Mouse (Mus musculus) forebrain, embryonic 11.5 days (tissue): ENCODE measurements around the gene Klhl10. TPM values are rescaled to one million over a fixed set of nuclear protein-coding genes. Genes with fewer than 3 reads are reported as not detected.

Experiments
- ATAC-seq: fragments of 200-750 bp; cut with Nextera tagmentation; replicated peaks from 2 replicates; pipeline ENCODE4 v1.8.0; 2017; ENCODE audit warnings: moderate TSS enrichment; ENCODE audit not compliant: low FRiP score
- DNase-seq: peaks from one replicate; pipeline ENCODE4 v3.0.0-alpha.2; 2017; ENCODE audit warnings: low spot score
- H3K27ac ChIP-seq: fragments of 300-500 bp; sonication (generic); 2 replicates; pipeline ENCODE4 v1.5.1; 2014; ENCODE audit warnings: low read depth, low read length
- H3K27me3 ChIP-seq: fragments of 300-500 bp; sonication (generic); 2 replicates; pipeline ENCODE4 v1.6.1; 2014; ENCODE audit warnings: mild to moderate bottlenecking, low read length, mixed read lengths; ENCODE audit not compliant: control insufficient read depth, insufficient read depth
- H3K36me3 ChIP-seq: fragments of 300-500 bp; sonication (generic); 2 replicates; pipeline ENCODE4 v1.6.1; 2014; ENCODE audit warnings: mild to moderate bottlenecking, low read length, moderate library complexity, mixed read lengths; ENCODE audit not compliant: control insufficient read depth, insufficient read depth
- H3K4me1 ChIP-seq: fragments of 300-500 bp; sonication (generic); replicated peaks from 2 replicates; pipeline ENCODE4 v1.6.1; 2014; ENCODE audit warnings: low read length, mixed read lengths; ENCODE audit not compliant: control insufficient read depth, insufficient read depth
- H3K4me2 ChIP-seq: fragments of 300-500 bp; sonication (generic); 2 replicates; pipeline ENCODE4 v1.6.1; 2014; ENCODE audit warnings: low read depth, mild to moderate bottlenecking, low read length, moderate library complexity, mixed read lengths; ENCODE audit not compliant: severe bottlenecking
- H3K4me3 ChIP-seq: fragments of 300-500 bp; sonication (generic); 2 replicates; pipeline ENCODE4 v1.5.1; 2014; ENCODE audit warnings: low read depth, low read length
- H3K9ac ChIP-seq: fragments of 300-500 bp; sonication (generic); 2 replicates; pipeline ENCODE4 v1.6.1; 2014; ENCODE audit warnings: low read length
- H3K9me3 ChIP-seq: fragments of 300-500 bp; sonication (generic); 2 replicates; pipeline ENCODE4 v1.6.1; 2016; ENCODE audit warnings: low read length, mixed read lengths; ENCODE audit not compliant: control insufficient read depth
- WGBS: fragments of 180-500 bp; shearing (Covaris S2); extraction: QIAGEN DNeasy Blood & Tissue Kit; methylation state at CpG from one replicate; pipeline ENCODE4 v1.1.7; 2014; 5-methylcytosine and 5-hydroxymethylcytosine counted together
- polyA plus RNA-seq: library from polyadenylated mRNA; unstranded; fragments of >200 nt; fragmentation: Nextera tagmentation; extraction: Ambion mirVana; gene quantifications from 2 replicates; pipeline ENCODE4 v1.2.1, GENCODE M21; 2014

The Klhl10 gene
- polyA plus RNA-seq, 1 experiment from 2014 or later = 0.41 TPM

GRCm38 (mm10) chr11:100414021-100414913 is 27.4 kb upstream of the Klhl10 start, which contains the start of gene P3h4:
Gene P3h4, minus strand, starts transcription at chr11:100414836.
- peak within 1 kb of the TSS; percentile 10; the same call in 1 of the 2 replicates for H3K27ac ChIP-seq

DNA sequence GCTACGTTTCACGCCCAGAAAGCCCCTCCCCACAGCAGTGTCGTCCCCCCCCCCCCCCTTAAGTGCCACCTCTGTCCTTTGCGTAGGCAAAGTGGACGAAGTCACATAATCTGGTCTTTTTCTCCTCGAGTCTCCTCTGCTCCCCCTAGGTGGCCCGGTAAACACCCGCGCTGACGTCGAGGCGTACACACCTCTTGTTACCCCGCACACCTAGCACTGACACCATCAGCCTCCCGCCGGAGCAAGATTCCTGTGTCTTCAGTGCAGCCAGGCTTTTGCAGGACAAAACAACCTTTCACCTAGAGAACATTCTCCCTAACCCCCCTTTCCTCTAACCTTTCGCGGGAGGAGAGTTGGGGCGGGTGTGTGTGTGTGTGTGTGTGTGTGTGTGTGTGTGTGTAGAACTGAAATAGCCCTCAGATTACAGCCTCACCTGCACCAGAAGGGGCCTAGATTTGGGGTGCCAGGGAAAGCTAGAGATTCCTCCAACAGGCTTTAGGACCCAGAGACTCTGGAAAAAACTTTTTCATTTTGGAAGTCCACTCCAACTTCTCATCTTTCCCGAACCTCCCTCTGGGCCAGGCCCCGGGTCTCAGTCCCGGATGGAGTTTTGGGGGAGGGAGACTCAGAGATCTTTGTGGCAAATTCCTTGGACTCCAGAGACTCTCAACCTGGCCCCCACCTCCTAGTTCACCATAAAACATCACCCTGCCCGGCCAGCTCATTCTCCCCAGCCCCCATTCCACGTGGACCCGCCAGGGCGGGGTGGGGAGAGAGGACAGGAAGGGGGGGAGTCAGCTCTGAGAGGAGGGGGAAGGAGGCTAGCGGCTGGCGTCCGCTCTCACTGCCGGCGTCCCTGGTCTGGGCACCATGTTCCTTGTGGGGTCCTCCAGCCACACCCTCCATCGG is 26.5 kb upstream of the Klhl10 start, which contains the start of gene Fkbp10:
Fkbp10 (plus strand) TSS at position 784 of the 909 bp plus-strand sequence.
- WGBS = under 1% methylated on average over 31 of the region's 31 CpGs
- H3K9me3 ChIP-seq = no peaks in the 10 kb centered on the region
- DNase-seq = peak; percentile 74
- peak within 1 kb of the TSS; percentile 67 for H3K4me2 ChIP-seq
- peak within 1 kb of the TSS; percentile 69 for H3K9ac ChIP-seq
- no peaks in the 10 kb centered on the region for H3K36me3 ChIP-seq
- peaks cover 13% of the 10 kb centered on the region; the same call in 1 of the 2 replicates for H3K4me1 ChIP-seq
- peak within 1 kb of the TSS; percentile 57 for H3K4me3 ChIP-seq
- ATAC-seq = peak; percentile 36
- peak within 1 kb of the TSS; percentile 10; the same call in 1 of the 2 replicates for H3K27ac ChIP-seq
- H3K27me3 ChIP-seq = peaks cover 9% of the 10 kb centered on the region

More at GRCm38 (mm10) chr11:100414021-100414913, 27.4 kb upstream of the Klhl10 start, which contains the start of gene P3h4:
- 2% methylated on average over 86 of the region's 93 CpGs for WGBS
- Histone ChIP-seq H3K4me2 (peak within 1 kb of the TSS; percentile 67), H3K27me3 (peaks cover 9% of the 10 kb centered on the region), H3K9me3 (no peaks in the 10 kb centered on the region), H3K4me3 (peak within 1 kb of the TSS; percentile 57), H3K9ac (peak within 1 kb of the TSS; percentile 69), H3K4me1 (peaks cover 13% of the 10 kb centered on the region; the same call in 1 of the 2 replicates), H3K36me3 (no peaks in the 10 kb centered on the region)
- ATAC-seq (peak; percentile 90), DNase-seq (peak; percentile 89)

DNA sequence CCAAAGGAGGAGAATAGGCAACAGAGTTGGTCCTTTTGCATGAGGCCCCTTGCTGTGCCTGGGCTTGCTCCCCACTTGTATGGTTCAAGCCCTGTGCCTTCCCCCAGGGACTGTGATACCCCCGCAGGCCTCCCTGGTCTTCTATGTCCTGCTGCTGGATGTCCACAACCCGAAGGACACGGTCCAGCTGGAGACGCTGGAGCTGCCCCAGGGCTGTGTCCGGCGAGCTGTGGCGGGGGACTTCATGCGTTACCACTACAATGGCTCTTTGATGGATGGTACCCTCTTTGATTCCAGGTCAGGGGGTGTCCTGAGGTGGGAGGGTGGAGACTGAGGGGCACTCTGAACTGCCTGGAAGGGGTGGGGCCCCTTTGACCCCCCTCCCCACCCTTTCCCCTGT is 20.2 kb upstream of the Klhl10 start:
- no peak for DNase-seq
- Histone ChIP-seq H3K9ac (no peak overlapping the region), H3K4me1 (no peaks in the 10 kb centered on the region), H3K4me3 (no peak overlapping the region), H3K4me2 (no peak overlapping the region), H3K36me3 (no peaks in the 10 kb centered on the region), H3K27me3 (no peaks in the 10 kb centered on the region), H3K27ac (no peak overlapping the region), H3K9me3 (no peaks in the 10 kb centered on the region)
- WGBS = 70% methylated on average over 8 of the region's 8 CpGs
- no peak for ATAC-seq

- WGBS = 90% methylated on average over 7 of the region's 7 CpGs
Measured at GRCm38 (mm10) chr11:100423836-100424235, 17.9 kb upstream of the Klhl10 start.

DNA sequence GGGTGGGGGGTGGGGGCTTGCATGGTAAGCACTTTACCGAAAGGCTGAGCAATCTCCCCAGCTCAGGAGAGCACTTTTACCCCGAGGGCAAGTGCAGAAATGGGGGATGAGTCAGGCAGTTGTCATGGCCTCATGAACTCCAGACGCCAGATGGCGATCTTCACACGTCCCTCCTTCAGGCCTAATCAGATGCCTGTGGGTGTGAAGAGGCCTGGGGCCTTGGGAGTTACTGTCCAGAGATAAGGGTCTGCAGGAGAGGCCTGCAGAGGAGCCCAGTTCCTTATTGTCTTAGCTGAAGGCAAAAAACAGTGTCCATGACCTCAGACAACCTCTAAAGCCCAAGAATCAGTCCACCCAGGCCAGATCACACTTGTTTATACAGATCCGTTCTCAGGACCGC is 15.9 kb upstream of the Klhl10 start:
- DNase-seq (peak; percentile 67), ATAC-seq (no peak)
- H3K4me1 ChIP-seq = no peaks in the 10 kb centered on the region
- H3K36me3 ChIP-seq = no peaks in the 10 kb centered on the region
- H3K27me3 ChIP-seq = no peaks in the 10 kb centered on the region
- H3K27ac ChIP-seq = no peak overlapping the region
- H3K9ac ChIP-seq = peak overlapping the region; percentile 33; the same call in 1 of the 2 replicates
- no peak overlapping the region for H3K4me3 ChIP-seq
- no peaks in the 10 kb centered on the region for H3K9me3 ChIP-seq
- H3K4me2 ChIP-seq = no peak overlapping the region
- 37% methylated on average over 7 of the region's 7 CpGs for WGBS

More at GRCm38 (mm10) chr11:100423836-100424235, 17.9 kb upstream of the Klhl10 start:
- Histone ChIP-seq H3K27ac (no peak overlapping the region), H3K27me3 (no peaks in the 10 kb centered on the region), H3K4me3 (no peak overlapping the region), H3K36me3 (no peaks in the 10 kb centered on the region), H3K9me3 (no peaks in the 10 kb centered on the region), H3K9ac (no peak overlapping the region; the same call in 1 of the 2 replicates), H3K4me2 (no peak overlapping the region), H3K4me1 (no peaks in the 10 kb centered on the region)
- DNase-seq (no peak), ATAC-seq (no peak)

- 89% methylated on average over 3 of the region's 3 CpGs for WGBS
- H3K36me3 ChIP-seq = no peaks in the 10 kb centered on the region
- no peak for DNase-seq
Measured at GRCm38 (mm10) chr11:100426820-100427219, 14.9 kb upstream of the Klhl10 start.

DNA sequence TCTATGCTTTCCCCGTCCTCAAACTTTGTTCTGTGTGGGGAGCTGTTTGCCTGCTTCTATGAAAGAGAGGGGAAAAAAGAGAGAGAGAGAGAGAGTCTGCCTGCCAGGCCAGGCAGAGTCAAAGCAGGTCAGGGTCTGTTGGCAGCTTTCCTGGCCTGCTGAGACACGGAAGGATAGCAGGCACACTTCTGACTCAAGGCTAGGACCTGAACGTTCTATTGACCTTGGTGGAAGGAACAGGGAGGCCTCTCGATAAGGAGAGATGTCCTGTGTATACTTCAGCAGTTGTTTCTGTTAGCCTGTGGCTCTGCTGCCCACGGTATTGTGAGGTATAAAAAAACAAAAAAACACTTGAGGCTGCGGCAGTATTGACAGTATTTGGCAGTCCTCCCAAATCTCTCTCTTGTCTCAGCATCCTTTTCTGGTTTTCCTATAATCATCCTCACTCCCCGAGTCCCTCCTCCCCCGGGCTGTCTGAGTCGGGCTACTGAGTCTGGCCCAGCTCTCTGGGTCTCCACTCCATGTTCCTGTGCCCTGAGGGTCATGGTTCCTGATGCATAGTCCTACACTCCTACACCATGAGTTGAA is 13.0 kb upstream of the Klhl10 start:
- Histone ChIP-seq H3K9me3 (no peaks in the 10 kb centered on the region), H3K9ac (no peak overlapping the region), H3K36me3 (no peaks in the 10 kb centered on the region; the same call in 1 of the 2 replicates), H3K27ac (no peak overlapping the region), H3K4me3 (no peak overlapping the region), H3K4me1 (no peaks in the 10 kb centered on the region), H3K27me3 (no peaks in the 10 kb centered on the region), H3K4me2 (no peak overlapping the region)
- ATAC-seq (no peak), DNase-seq (no peak)
- 84% methylated on average over 9 of the region's 9 CpGs for whole genome bisulfite sequencing

More at GRCm38 (mm10) chr11:100426820-100427219, 14.9 kb upstream of the Klhl10 start:
- no peak overlapping the region for H3K9ac ChIP-seq
- no peak for ATAC-seq
- H3K27ac ChIP-seq = no peak overlapping the region
- no peaks in the 10 kb centered on the region for H3K27me3 ChIP-seq
- no peak overlapping the region for H3K4me3 ChIP-seq
- no peaks in the 10 kb centered on the region for H3K4me1 ChIP-seq
- H3K9me3 ChIP-seq = no peaks in the 10 kb centered on the region
- no peak overlapping the region for H3K4me2 ChIP-seq

DNA sequence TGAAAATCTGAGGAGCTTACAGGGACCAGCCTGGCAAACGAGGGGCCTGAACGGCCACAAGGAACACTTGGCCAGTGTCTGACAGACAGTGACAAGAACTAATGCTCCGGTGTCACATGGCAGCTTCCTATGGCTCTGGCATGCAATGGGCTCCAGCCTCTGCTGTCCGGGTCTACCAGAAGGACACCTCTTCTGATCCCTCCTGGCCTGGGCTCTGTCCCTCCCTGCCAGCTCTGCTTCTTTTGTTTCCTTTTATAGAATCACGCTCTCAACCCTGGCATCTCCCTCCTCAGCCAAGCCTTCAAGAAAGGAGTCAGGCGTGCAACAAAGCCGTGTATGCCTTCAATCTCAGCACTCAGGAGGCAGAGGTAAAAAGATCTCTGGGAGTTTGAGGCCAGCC is 11.7 kb upstream of the Klhl10 start:
- H3K4me2 ChIP-seq = no peak overlapping the region
- H3K9ac ChIP-seq = no peak overlapping the region
- no peak overlapping the region for H3K4me3 ChIP-seq
- no peaks in the 10 kb centered on the region for H3K4me1 ChIP-seq
- no peaks in the 10 kb centered on the region; the same call in 1 of the 2 replicates for H3K36me3 ChIP-seq
- no peaks in the 10 kb centered on the region for H3K9me3 ChIP-seq
- no peak overlapping the region for H3K27ac ChIP-seq
- ATAC-seq = no peak
- no peak for DNase-seq
- H3K27me3 ChIP-seq = no peaks in the 10 kb centered on the region
- WGBS = 91% methylated on average over 7 of the region's 7 CpGs
